Mouse (Mus musculus): ENCODE results near the gene Serpine2. TPM values are rescaled to one million over a fixed set of nuclear protein-coding genes. Genes with fewer than 3 reads are reported as not detected.

Gene Serpine2
- total and polyA plus RNA-seq, 2 experiments from 2014 or later, result 21.2 to 50.5 TPM

DNA sequence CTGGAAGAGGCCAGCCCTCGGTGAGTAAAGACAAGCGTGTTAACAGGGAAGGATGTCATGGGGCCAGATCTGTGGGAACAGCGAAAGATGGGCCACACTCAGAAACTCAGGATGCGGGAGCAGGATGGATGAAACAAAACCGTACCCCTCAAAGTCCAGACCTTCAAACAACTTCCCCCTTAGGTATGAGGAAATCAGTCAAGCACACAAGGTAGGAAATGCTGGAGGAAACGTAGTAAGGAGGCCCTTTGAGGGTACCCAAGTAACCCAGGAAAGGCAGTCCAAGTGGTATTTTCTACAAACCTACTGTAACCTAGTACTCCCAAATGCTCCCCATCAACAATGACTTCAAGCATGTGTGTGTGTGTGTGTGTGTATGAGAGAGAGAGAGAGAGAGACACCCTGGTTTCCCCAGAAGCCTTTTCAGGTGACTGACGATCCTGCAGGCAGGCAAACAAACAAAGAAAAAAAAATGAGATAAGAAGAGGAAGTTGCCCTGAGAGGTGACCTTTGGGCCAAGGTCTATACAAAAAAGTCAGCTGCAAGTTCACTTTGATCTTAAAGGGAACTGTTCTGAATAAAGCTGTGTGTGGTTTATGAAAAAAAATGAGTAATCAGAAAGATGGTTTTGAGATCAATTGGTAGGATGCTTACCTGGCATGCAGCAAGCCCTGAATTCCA, 108.8 kb downstream of the Serpine2 start:
- WGBS, result 71% methylated on average over 7 of the region's 7 CpGs
- Histone ChIP-seq H3K4me3 (ENCODE audit: low read depth, low read length) (no peak overlapping the region), H3K36me3 (replicated peaks; ENCODE audit: control insufficient read depth, insufficient read depth, low read length) (no peaks in the 10 kb centered on the region), H3K9ac (replicated peaks; ENCODE audit: low read depth, low read length) (no peak overlapping the region), H3K27me3 (ENCODE audit: control insufficient read depth, insufficient read depth, low read length) (no peaks in the 10 kb centered on the region), H3K27ac (ENCODE audit: low read depth) (peak overlapping the region; percentile 64), H3K9me3 (replicated peaks; ENCODE audit: control insufficient read depth, low read length) (no peaks in the 10 kb centered on the region), H3K4me1 (ENCODE audit: control insufficient read depth, insufficient read depth) (peaks cover 29% of the 10 kb centered on the region), H3K4me2 (ENCODE audit: low read depth, low read length) (no peak overlapping the region)
- TF ChIP-seq EP300 (IDR thresholded peaks at IDR 0.05; ENCODE audit: low read depth) (no peak), CTCF (IDR thresholded peaks at IDR 0.05; ENCODE audit: low read depth) (no peak)
- DNase-seq (ENCODE audit: low spot score) (no peak), ATAC-seq (ENCODE audit: insufficient read depth, low read depth) (no peak)

DNA sequence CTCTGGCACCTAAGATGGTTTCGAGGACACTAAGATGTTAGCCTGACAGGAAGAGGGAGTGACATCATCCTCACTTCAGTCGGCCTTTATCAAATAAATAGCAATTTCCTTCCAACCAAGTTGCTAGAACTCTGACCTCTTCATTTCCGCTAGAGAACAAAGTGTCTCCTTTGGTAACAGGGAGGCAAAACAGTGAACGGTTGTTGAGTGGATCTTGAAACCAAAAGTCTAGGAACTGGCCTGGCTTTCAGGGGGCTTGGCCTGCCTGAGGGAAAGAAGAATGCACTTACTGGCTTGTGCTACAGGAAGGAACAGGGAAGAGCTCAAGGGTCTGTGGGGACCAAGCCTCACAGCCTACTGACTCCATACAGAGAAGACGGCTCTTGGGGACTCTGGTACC, 109.8 kb downstream of the Serpine2 start:
- TF ChIP-seq EP300 (IDR thresholded peaks at IDR 0.05; ENCODE audit: low read depth) (no peak), CTCF (IDR thresholded peaks at IDR 0.05; ENCODE audit: low read depth) (no peak)
- no peak overlapping the region for H3K9ac ChIP-seq (replicated peaks; ENCODE audit: low read depth, low read length)
- ATAC-seq (ENCODE audit: insufficient read depth, low read depth) (peak; percentile 43), DNase-seq (ENCODE audit: low spot score) (peak; percentile 66)
- H3K4me1 ChIP-seq (ENCODE audit: control insufficient read depth, insufficient read depth), result peaks cover 23% of the 10 kb centered on the region
- H3K36me3 ChIP-seq (replicated peaks; ENCODE audit: control insufficient read depth, insufficient read depth, low read length), result no peaks in the 10 kb centered on the region
- H3K27ac ChIP-seq (ENCODE audit: low read depth), result peak overlapping the region; percentile 64
- 54% methylated on average over 5 of the region's 5 CpGs for WGBS
- H3K27me3 ChIP-seq (ENCODE audit: control insufficient read depth, insufficient read depth, low read length), result no peaks in the 10 kb centered on the region
- no peaks in the 10 kb centered on the region for H3K9me3 ChIP-seq (replicated peaks; ENCODE audit: control insufficient read depth, low read length)
- H3K4me3 ChIP-seq (ENCODE audit: low read depth, low read length), result no peak overlapping the region
- H3K4me2 ChIP-seq (ENCODE audit: low read depth, low read length), result no peak overlapping the region

DNA sequence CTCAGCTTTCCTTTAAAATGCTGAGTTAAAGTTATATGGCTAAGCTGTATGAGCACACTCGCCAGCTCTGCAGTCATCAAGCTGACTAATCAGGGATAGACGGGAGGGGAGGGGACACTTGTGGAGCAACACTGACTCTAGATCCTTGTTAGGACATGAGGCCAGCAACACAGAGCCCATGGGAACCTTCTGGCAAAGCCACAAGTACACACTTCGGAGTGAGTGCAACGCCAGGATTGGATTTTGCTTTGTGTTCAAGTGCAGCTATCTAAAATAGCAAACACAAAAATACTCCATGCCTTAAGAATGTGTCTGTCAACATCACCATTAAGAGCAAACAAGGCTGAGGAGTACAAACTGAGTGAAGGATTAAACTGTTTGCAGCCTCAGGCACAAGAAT, 114.9 kb downstream of the Serpine2 start:
- Histone ChIP-seq H3K9me3 (replicated peaks; ENCODE audit: control insufficient read depth, low read length) (no peaks in the 10 kb centered on the region), H3K9ac (replicated peaks; ENCODE audit: low read depth, low read length) (no peak overlapping the region), H3K36me3 (replicated peaks; ENCODE audit: control insufficient read depth, insufficient read depth, low read length) (no peaks in the 10 kb centered on the region), H3K4me3 (ENCODE audit: low read depth, low read length) (no peak overlapping the region), H3K4me1 (ENCODE audit: control insufficient read depth, insufficient read depth) (peaks cover 10% of the 10 kb centered on the region; the same call in 1 of the 2 replicates), H3K27me3 (ENCODE audit: control insufficient read depth, insufficient read depth, low read length) (no peaks in the 10 kb centered on the region), H3K27ac (ENCODE audit: low read depth) (peak overlapping the region; percentile 92), H3K4me2 (ENCODE audit: low read depth, low read length) (0 out of 2 replicates have a peak overlapping the region, but pooled peaks have one; percentile 12)
- DNase-seq (ENCODE audit: low spot score) (peak; percentile 92), ATAC-seq (ENCODE audit: insufficient read depth, low read depth) (peak; percentile 98)
- TF ChIP-seq CTCF (IDR thresholded peaks at IDR 0.05; ENCODE audit: low read depth) (no peak), EP300 (IDR thresholded peaks at IDR 0.05; ENCODE audit: low read depth) (no peak)
- 22% methylated on average over 4 of the region's 4 CpGs for WGBS

Other genes with a start within 250 kb of the Serpine2 start
- gene Ap1s3, start 189.2 kb downstream of the Serpine2 start, total RNA-seq (2014; rRNA removed; ENCODE audit: low replicate concordance), result 0.77 TPM in 1 of 2 replicates, not detected in the other
- 0.60 and 0.94 TPM in 2 replicates for gene Ap1s3, start 189.2 kb downstream of the Serpine2 start, polyA plus RNA-seq (2015; fragmentation: Nextera tagmentation; extraction: Ambion mirVana)
- gene Mrpl44, start 85.2 kb downstream of the Serpine2 start, total RNA-seq (2014; rRNA removed; ENCODE audit: low replicate concordance), result 49.6 and 70.6 TPM in 2 replicates
- gene Mrpl44, start 85.2 kb downstream of the Serpine2 start, polyA plus RNA-seq (2015; fragmentation: Nextera tagmentation; extraction: Ambion mirVana), result 57.2 and 61.3 TPM in 2 replicates
- 33.2 and 51.1 TPM in 2 replicates for gene Wdfy1, start 85.0 kb downstream of the Serpine2 start, total RNA-seq (2014; rRNA removed; ENCODE audit: low replicate concordance)
- 30.6 and 35.0 TPM in 2 replicates for gene Wdfy1, start 85.0 kb downstream of the Serpine2 start, polyA plus RNA-seq (2015; fragmentation: Nextera tagmentation; extraction: Ambion mirVana)

Measured in heart, postnatal 0 days (tissue).